Mouse (Mus musculus) forebrain, embryonic 14.5 days (tissue): ENCODE data around the gene Mtmr11. TPM values are rescaled to one million over a fixed set of nuclear protein-coding genes. Genes with fewer than 3 reads are reported as not detected.
A peak's percentile ranks its signal among the peaks of the same experiment; 100 is the strongest.

Experiments used
- ATAC-seq: fragments of 200-750 bp; cut with Nextera tagmentation; 2 replicates; pipeline ENCODE4 v1.8.0; 2017; ENCODE audit warnings: mild to moderate bottlenecking, moderate library complexity
- DNase-seq: peaks from one replicate; pipeline ENCODE4 v3.0.0-alpha.2; 2015; ENCODE audit warnings: low spot score
- H3K27ac ChIP-seq: fragments of 300-500 bp; sonication (generic); 2 replicates; pipeline ENCODE4 v1.5.1; 2014; ENCODE audit warnings: low read depth, mild to moderate bottlenecking, control low read depth, low read length, moderate library complexity
- H3K27me3 ChIP-seq: fragments of 300-500 bp; sonication (generic); replicated peaks from 2 replicates; pipeline ENCODE4 v1.6.1; 2014; ENCODE audit warnings: low read length, control low read depth, mixed read lengths; ENCODE audit not compliant: control insufficient read depth, insufficient read depth
- H3K36me3 ChIP-seq: fragments of 300-500 bp; sonication (generic); 2 replicates; pipeline ENCODE4 v1.6.1; 2014; ENCODE audit warnings: low read length, control low read depth; ENCODE audit not compliant: control insufficient read depth, insufficient read depth
- H3K4me1 ChIP-seq: fragments of 300-500 bp; sonication (generic); 2 replicates; pipeline ENCODE4 v1.6.1; 2014; ENCODE audit warnings: antibody characterized with exemption, low read length, control low read depth; ENCODE audit not compliant: control insufficient read depth, insufficient read depth
- H3K4me2 ChIP-seq: fragments of 300-500 bp; sonication (generic); 2 replicates; pipeline ENCODE4 v1.6.1; 2014; ENCODE audit warnings: mild to moderate bottlenecking, control low read depth, low read length
- H3K4me3 ChIP-seq: fragments of 300-500 bp; sonication (generic); 2 replicates; pipeline ENCODE4 v1.5.1; 2014; ENCODE audit warnings: low read depth, low read length, control low read depth
- H3K9ac ChIP-seq: fragments of 300-500 bp; sonication (generic); 2 replicates; pipeline ENCODE4 v1.6.1; 2014; ENCODE audit warnings: mild to moderate bottlenecking, low read length, control low read depth, moderate library complexity
- H3K9me3 ChIP-seq: fragments of 300-500 bp; sonication (generic); replicated peaks from 2 replicates; pipeline ENCODE4 v1.6.1; 2016; ENCODE audit warnings: low read length, control low read depth, mixed read lengths; ENCODE audit not compliant: control insufficient read depth
- WGBS: fragments of 180-500 bp; shearing (Covaris S2); extraction: QIAGEN DNeasy Blood & Tissue Kit; methylation state at CpG from one replicate; pipeline ENCODE4 v1.1.7; 2014; 5-methylcytosine and 5-hydroxymethylcytosine counted together
- polyA plus RNA-seq: library from polyadenylated mRNA; unstranded; fragments of >200 nt; fragmentation: Nextera tagmentation; extraction: Ambion mirVana; gene quantifications from 2 replicates; pipeline ENCODE4 v1.2.1, GENCODE M21; 2014

The Mtmr11 gene
- polyA plus RNA-seq, 1 experiment from 2014 or later = 7.0 TPM

DNA sequence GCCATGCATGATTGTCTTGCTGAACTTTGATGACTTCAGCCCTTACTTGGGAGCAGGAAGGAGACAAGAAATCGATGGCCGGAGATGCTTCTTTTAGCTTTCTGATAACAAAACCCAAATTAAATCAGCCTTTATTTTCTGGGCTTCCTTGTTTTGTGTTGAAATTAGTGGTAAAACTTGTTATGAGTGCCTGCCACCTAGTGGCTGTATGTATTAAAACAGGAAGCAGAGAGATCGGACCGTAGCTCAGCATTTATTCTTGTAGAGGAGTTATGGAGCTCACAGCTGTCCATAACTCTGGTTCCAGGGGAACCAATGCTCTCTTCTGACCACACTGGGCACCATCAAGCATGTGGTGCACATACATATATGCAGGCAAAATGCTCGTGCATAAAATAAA, 13.9 kb upstream of the Mtmr11 start:
- peak; percentile 87 for DNase-seq
- ATAC-seq = no peak

DNA sequence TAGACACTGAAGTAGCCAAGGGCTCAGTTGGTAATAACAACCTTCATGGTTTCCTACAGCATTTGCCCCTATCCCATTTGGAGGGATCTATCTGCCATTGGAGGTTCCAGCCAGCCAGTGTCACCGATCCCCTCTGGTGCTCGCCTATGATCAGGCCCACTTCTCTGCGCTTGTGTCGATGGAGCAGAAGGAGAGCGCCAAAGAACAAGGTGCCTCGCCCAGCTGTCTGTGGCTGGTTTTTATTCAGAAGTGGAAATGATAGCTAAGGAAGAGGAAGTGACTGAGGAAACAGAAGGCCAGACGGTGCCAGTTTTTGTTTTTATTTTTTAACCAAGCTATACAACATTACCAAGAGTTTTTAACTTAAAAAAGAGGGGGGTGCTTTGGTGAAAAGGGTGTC, 10.0 kb upstream of the Mtmr11 start:
- H3K27me3 ChIP-seq = no peaks in the 10 kb centered on the region
- H3K4me2 ChIP-seq = no peak overlapping the region
- H3K27ac ChIP-seq = no peak overlapping the region
- peaks cover 55% of the 10 kb centered on the region for H3K36me3 ChIP-seq
- ATAC-seq (no peak), DNase-seq (no peak)
- 90% methylated on average over 7 of the region's 7 CpGs for WGBS
- no peak overlapping the region for H3K4me3 ChIP-seq
- H3K4me1 ChIP-seq = no peaks in the 10 kb centered on the region
- H3K9me3 ChIP-seq = no peaks in the 10 kb centered on the region
- H3K9ac ChIP-seq = no peak overlapping the region

More for the DNA sequence above, 13.9 kb upstream of the Mtmr11 start:
- H3K4me1 ChIP-seq = no peaks in the 10 kb centered on the region
- no peak overlapping the region for H3K9ac ChIP-seq
- H3K4me2 ChIP-seq = no peak overlapping the region
- no peak overlapping the region for H3K4me3 ChIP-seq
- no peaks in the 10 kb centered on the region for H3K27me3 ChIP-seq
- H3K27ac ChIP-seq = no peak overlapping the region
- 21% methylated on average over 5 of the region's 5 CpGs for WGBS
- no peaks in the 10 kb centered on the region for H3K9me3 ChIP-seq
- peaks cover 41% of the 10 kb centered on the region for H3K36me3 ChIP-seq

DNA sequence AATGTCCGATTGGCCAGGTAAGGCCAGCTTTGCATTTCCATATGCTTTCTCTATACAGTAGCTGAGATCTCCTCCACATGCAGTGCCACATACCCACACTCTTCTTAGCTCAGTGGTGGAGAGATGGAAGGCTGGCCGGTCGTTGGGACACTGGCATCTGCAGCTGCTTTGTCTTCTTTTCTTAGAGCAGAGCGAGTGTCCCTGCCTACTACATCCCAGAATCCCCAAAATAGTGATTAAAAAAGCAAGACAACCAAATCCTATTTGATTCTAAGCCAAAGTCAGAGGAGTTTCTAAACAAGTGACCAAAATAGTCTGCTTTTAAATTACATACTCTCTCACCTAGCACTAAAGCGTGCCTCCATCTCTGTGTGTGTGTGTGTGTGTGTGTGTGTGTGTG, 9.2 kb upstream of the Mtmr11 start:
- 90% methylated on average over 5 of the region's 5 CpGs for WGBS

DNA sequence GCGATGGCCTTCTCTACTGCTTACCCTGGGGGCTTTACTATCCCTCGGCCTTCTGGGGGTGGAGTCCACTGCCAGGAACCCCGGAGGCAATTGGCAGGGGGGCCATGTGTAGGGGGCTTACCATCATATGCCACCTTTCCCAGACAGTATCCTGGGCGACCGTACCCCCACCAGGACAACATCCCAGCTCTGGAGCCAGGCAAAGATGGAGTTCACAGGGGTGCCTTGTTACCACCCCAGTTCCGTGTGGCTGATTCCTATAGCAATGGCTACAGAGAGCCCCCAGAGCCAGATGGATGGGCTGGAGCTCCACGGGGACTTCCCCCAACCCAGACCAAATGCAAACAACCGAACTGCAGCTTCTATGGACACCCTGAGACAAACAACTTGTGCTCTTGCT, 6.3 kb upstream of the Mtmr11 start:
- WGBS = 79% methylated on average over 8 of the region's 8 CpGs
- peaks cover 53% of the 10 kb centered on the region for H3K36me3 ChIP-seq
- no peak for DNase-seq
- H3K27me3 ChIP-seq = no peaks in the 10 kb centered on the region
- no peaks in the 10 kb centered on the region for H3K9me3 ChIP-seq
- peaks cover under 1% of the 10 kb centered on the region for H3K4me1 ChIP-seq
- ATAC-seq = no peak
- H3K27ac ChIP-seq = no peak overlapping the region
- no peak overlapping the region for H3K9ac ChIP-seq
- no peak overlapping the region for H3K4me2 ChIP-seq
- H3K4me3 ChIP-seq = no peak overlapping the region

More for the DNA sequence above, 9.2 kb upstream of the Mtmr11 start:
- Histone ChIP-seq H3K27me3 (no peaks in the 10 kb centered on the region), H3K27ac (no peak overlapping the region), H3K36me3 (peaks cover 55% of the 10 kb centered on the region), H3K4me2 (no peak overlapping the region), H3K4me1 (no peaks in the 10 kb centered on the region), H3K4me3 (no peak overlapping the region), H3K9ac (no peak overlapping the region), H3K9me3 (no peaks in the 10 kb centered on the region)
- DNase-seq (no peak), ATAC-seq (no peak)

DNA sequence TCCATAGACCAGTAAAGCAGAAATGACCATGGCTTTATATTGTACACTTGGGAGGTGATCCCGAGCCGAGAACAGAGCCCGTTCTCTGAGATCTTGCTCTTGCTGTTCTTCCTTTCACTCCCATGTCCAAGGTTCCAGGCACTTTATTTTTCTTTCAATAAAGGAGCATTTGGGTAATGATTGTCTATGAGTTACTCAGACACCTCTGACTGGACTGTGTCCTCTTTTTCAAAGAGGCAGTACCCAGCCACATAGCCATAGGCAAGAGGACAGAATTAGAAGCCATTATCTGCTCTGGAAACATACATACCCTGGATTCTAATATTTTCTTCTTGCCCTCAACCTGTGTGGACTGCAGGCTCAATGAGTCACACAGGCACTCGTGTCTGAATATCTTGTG, 2.0 kb upstream of the Mtmr11 start:
- Histone ChIP-seq H3K4me3 (no peak overlapping the region), H3K9ac (no peak overlapping the region), H3K4me2 (no peak overlapping the region), H3K9me3 (no peaks in the 10 kb centered on the region), H3K36me3 (peaks cover 12% of the 10 kb centered on the region; the same call in 1 of the 2 replicates), H3K4me1 (peaks cover 12% of the 10 kb centered on the region), H3K27ac (no peak overlapping the region), H3K27me3 (no peaks in the 10 kb centered on the region)
- DNase-seq = no peak
- ATAC-seq = no peak
- WGBS = 83% methylated on average over 4 of the region's 4 CpGs

GRCm38 (mm10) chr3:96160222-96160802, 1.5 kb upstream of the Mtmr11 start:
- peak; percentile 4 for DNase-seq
- Histone ChIP-seq H3K4me1 (peaks cover 12% of the 10 kb centered on the region), H3K36me3 (peaks cover 7% of the 10 kb centered on the region; the same call in 1 of the 2 replicates), H3K27me3 (no peaks in the 10 kb centered on the region), H3K27ac (no peak overlapping the region), H3K9me3 (no peaks in the 10 kb centered on the region), H3K4me3 (no peak overlapping the region), H3K9ac (no peak overlapping the region), H3K4me2 (peak overlapping the region; percentile 69)
- ATAC-seq = no peak; the same call in 1 of the 2 replicates
- WGBS = 69% methylated on average over 4 of the region's 4 CpGs

DNA sequence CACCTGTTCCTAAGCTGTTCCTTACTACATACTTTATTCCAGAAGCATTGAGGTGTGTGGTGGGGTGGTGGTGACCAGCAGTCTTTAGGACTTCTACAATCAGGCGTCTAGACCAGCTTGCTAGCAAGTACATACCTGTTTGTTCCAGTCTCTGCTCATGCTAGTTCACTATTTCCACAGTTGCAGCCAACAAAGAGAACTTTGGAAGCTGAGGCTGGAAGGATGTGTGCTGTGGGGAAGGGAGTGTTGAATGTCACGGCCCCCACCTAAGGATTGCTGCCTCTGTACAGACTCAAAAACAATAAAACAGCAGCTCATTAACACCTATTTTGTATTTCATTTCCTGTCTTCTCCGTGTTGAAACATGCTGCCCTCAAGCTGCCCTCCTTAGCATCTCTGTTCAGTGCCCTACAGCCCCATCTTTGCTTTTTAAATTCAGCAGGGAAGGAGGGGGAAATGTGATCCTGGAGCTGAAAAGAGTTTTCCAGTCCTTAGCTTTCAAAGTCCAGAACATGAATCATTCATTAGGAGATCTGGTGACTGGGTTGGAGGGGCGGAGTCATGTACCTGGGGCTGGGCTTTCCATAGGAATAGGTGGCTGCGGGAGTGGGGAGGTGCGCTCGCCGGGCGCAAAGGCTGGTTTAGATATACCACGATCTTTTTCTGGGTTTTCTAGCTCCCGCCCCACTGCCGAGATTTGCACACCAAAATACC, 844 bp upstream of the Mtmr11 start:
- Histone ChIP-seq H3K9me3 (no peaks in the 10 kb centered on the region), H3K4me1 (peaks cover 12% of the 10 kb centered on the region), H3K4me2 (peak overlapping the region; percentile 69), H3K9ac (peak overlapping the region; percentile 54), H3K27me3 (no peaks in the 10 kb centered on the region), H3K27ac (no peak overlapping the region), H3K36me3 (0 out of 2 replicates have a peak, but pooled peaks cover 1% of the 10 kb centered on the region), H3K4me3 (peak overlapping the region; percentile 29)
- ATAC-seq (peak; percentile 76), DNase-seq (peak; percentile 67)
- 2% methylated on average over 12 of the region's 12 CpGs for WGBS

DNA sequence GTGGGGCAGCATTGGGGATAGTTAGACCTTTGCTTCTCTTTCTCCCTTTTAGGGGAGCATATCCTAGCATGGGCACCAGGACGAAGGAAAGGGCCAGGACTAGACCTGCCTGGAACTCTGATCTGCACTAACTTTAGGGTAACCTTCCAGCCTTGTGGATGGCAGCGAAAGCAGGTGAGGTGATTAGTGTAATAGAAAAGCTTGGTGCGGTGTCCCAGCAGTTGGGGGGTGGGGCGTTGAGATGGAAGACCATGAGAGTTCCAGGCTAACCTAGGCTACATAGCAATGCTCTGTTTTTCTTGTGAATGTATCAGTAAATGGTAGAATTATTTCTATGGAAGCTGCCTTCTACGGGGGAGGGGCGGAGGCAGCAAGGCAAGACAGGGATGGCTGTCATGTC, 1.2 kb downstream of the Mtmr11 start:
- Histone ChIP-seq H3K4me2 (no peak overlapping the region), H3K9me3 (no peaks in the 10 kb centered on the region), H3K27ac (no peak overlapping the region), H3K9ac (no peak overlapping the region), H3K27me3 (no peaks in the 10 kb centered on the region), H3K36me3 (no peaks in the 10 kb centered on the region), H3K4me1 (peaks cover 12% of the 10 kb centered on the region), H3K4me3 (no peak overlapping the region)
- 87% methylated on average over 6 of the region's 6 CpGs for WGBS
- no peak for DNase-seq
- no peak for ATAC-seq

- Histone ChIP-seq H3K4me1 (peaks cover 13% of the 10 kb centered on the region), H3K4me2 (no peak overlapping the region), H3K36me3 (peaks cover 7% of the 10 kb centered on the region; the same call in 1 of the 2 replicates), H3K27ac (no peak overlapping the region), H3K9me3 (no peaks in the 10 kb centered on the region), H3K4me3 (no peak overlapping the region), H3K27me3 (no peaks in the 10 kb centered on the region), H3K9ac (no peak overlapping the region)
- no peak for ATAC-seq
- WGBS = 71% methylated on average over 12 of the region's 12 CpGs
- no peak for DNase-seq
These were observed 6.8 kb downstream of the Mtmr11 start for GRCm38 (mm10) chr3:96168466-96169158.
